Mouse (Mus musculus): Measurements from ENCODE around the gene Tmco4. TPM values are rescaled to one million over a fixed set of nuclear protein-coding genes. Genes with fewer than 3 reads are reported as not detected.

Tmco4 gene
- polyA plus RNA-seq, 1 experiment from 2014 or later: 1.4 TPM

- 1% methylated on average over 105 of the region's 105 CpGs for WGBS
- H3K27ac ChIP-seq: peak within 1 kb of the TSS; percentile 84
- H3K36me3 ChIP-seq: no peaks in the 10 kb centered on the region
- H3K4me3 ChIP-seq: peak within 1 kb of the TSS; percentile 61
- peak; percentile 62 for DNase-seq (ENCODE audit: low spot score)
- no peaks in the 10 kb centered on the region for H3K9me3 ChIP-seq (replicated peaks)
- peaks cover 34% of the 10 kb centered on the region for H3K4me1 ChIP-seq
- H3K27me3 ChIP-seq (ENCODE audit: low read depth, poor library complexity, severe bottlenecking): peaks cover 78% of the 10 kb centered on the region
These were observed 119.9 kb downstream of the Tmco4 start, which contains the start of gene Nbl1 for GRCm38 (mm10) chr4:139092356-139093195. Gene Nbl1, minus strand, starts transcription at chr4:139092993.

- WGBS: 23% methylated on average over 13 of the region's 13 CpGs
- peaks cover 72% of the 10 kb centered on the region for H3K27me3 ChIP-seq (ENCODE audit: low read depth, poor library complexity, severe bottlenecking)
- H3K36me3 ChIP-seq: no peaks in the 10 kb centered on the region
- H3K27ac ChIP-seq: peak overlapping the region; percentile 84
- H3K4me1 ChIP-seq: peaks cover 34% of the 10 kb centered on the region
- no peak for DNase-seq (ENCODE audit: low spot score)
- no peaks in the 10 kb centered on the region for H3K9me3 ChIP-seq (replicated peaks)
- peak overlapping the region; percentile 61 for H3K4me3 ChIP-seq
These were observed 120.5 kb downstream of the Tmco4 start for GRCm38 (mm10) chr4:139093196-139093530.

DNA sequence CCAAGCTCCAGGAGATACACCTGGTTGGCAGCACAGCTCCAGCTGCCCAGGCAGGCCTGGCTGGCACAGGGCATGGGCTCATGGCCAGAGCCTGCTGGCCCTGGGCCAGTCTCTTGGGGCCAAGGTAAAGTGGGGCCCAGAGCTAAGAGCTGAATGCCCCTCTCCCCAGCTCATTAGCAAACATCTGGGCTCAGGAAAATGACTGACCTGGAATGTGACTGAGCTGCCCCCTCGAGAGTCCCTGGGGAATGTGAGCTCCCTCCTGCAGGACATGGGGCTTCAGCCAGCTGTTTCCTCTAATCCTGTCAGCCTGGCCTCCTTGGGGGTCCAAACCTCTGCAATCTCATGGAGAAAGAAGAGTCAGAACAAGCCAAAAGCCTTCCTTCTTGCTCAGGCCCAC lies 122.7 kb downstream of the Tmco4 start:
- 17% methylated on average over 1 of the region's 1 CpGs for WGBS
- no peaks in the 10 kb centered on the region for H3K9me3 ChIP-seq (replicated peaks)
- peaks cover 33% of the 10 kb centered on the region for H3K4me1 ChIP-seq
- H3K27me3 ChIP-seq (ENCODE audit: low read depth, poor library complexity, severe bottlenecking): peaks cover 52% of the 10 kb centered on the region
- no peak overlapping the region for H3K4me3 ChIP-seq
- no peaks in the 10 kb centered on the region for H3K36me3 ChIP-seq
- no peak for DNase-seq (ENCODE audit: low spot score)
- H3K27ac ChIP-seq: no peak overlapping the region

DNA sequence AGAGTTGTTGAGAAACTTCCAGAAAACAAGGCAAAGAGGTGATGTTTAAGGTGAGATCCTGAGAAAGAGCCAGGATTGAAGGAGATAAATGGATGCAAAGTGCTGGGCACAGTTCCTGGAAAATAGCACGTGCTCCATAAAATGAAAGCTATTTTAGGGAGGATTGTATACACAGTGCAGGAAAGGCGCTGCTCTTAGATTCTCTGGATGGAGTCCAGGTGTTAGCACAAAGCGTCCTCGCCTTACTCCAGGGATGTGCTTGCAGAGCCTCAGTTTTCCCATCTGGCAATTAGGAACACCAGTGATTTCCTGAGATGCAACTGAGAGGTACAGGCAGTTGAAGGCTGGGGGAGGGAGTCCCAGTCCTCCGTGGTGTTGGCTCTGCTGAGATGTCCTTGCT lies 123.5 kb downstream of the Tmco4 start:
- 69% methylated on average over 5 of the region's 5 CpGs for WGBS
- Histone ChIP-seq H3K9me3 (replicated peaks) (no peaks in the 10 kb centered on the region), H3K4me3 (no peak overlapping the region), H3K27me3 (ENCODE audit: low read depth, poor library complexity, severe bottlenecking) (peaks cover 44% of the 10 kb centered on the region), H3K27ac (no peak overlapping the region), H3K36me3 (0 out of 2 replicates have a peak, but pooled peaks cover under 1% of the 10 kb centered on the region), H3K4me1 (peaks cover 25% of the 10 kb centered on the region)
- no peak for DNase-seq (ENCODE audit: low spot score)

- 93% methylated on average over 8 of the region's 8 CpGs for WGBS
These were observed 127.6 kb downstream of the Tmco4 start for GRCm38 (mm10) chr4:139100326-139100725.

GRCm38 (mm10) chr4:139101546-139101945 lies 128.9 kb downstream of the Tmco4 start:
- no peak for DNase-seq (ENCODE audit: low spot score)
- no peaks in the 10 kb centered on the region for H3K4me1 ChIP-seq
- H3K27me3 ChIP-seq (ENCODE audit: low read depth, poor library complexity, severe bottlenecking): no peaks in the 10 kb centered on the region
- no peak overlapping the region for H3K27ac ChIP-seq
- peaks cover 33% of the 10 kb centered on the region for H3K36me3 ChIP-seq
- 79% methylated on average over 6 of the region's 6 CpGs for WGBS
- H3K9me3 ChIP-seq (replicated peaks): no peaks in the 10 kb centered on the region
- no peak overlapping the region for H3K4me3 ChIP-seq

More at GRCm38 (mm10) chr4:139100326-139100725, 127.6 kb downstream of the Tmco4 start:
- Histone ChIP-seq H3K27me3 (ENCODE audit: low read depth, poor library complexity, severe bottlenecking) (peaks cover 4% of the 10 kb centered on the region), H3K9me3 (replicated peaks) (no peaks in the 10 kb centered on the region), H3K4me1 (peaks cover 4% of the 10 kb centered on the region), H3K4me3 (no peak overlapping the region), H3K27ac (no peak overlapping the region), H3K36me3 (peaks cover 33% of the 10 kb centered on the region)
- no peak for DNase-seq (ENCODE audit: low spot score)

DNA sequence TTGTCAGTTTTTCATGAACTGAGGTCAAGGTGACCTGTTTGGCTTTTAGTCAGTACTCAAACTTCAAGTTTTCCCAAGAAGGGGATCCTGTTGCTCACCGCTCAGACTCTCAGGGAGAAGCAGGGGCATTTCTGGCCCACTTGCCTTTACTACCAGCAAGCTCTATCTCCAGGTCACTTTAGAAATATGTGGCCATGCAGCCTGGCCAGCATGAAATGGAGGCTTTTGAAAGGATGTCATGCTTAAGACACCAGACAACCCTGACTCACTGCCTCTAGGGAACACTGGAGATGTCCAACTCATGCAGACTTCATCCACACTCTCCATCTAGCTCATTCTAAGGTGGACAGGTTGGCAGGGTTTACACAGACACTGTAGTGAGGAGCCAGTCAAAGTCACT lies 132.8 kb downstream of the Tmco4 start:
- no peaks in the 10 kb centered on the region; the same call in 1 of the 2 replicates for H3K4me1 ChIP-seq
- H3K4me3 ChIP-seq: no peak overlapping the region
- 98% methylated on average over 1 of the region's 1 CpGs for WGBS
- no peak for DNase-seq (ENCODE audit: low spot score)
- peaks cover 33% of the 10 kb centered on the region for H3K36me3 ChIP-seq
- no peak overlapping the region for H3K27ac ChIP-seq
- H3K9me3 ChIP-seq (replicated peaks): no peaks in the 10 kb centered on the region
- H3K27me3 ChIP-seq (ENCODE audit: low read depth, poor library complexity, severe bottlenecking): no peaks in the 10 kb centered on the region

Other genes starting within 250 kb of the Tmco4 start
- gene Pla2g2c, start 248.1 kb upstream of the Tmco4 start, polyA plus RNA-seq (2016; fragmentation: Nextera tagmentation; extraction: Ambion mirVana): 0.64 and 0.80 TPM in 2 replicates
- 1.2 and 1.3 TPM in 2 replicates for gene Ubxn10, start 235.7 kb upstream of the Tmco4 start, polyA plus RNA-seq (2016; fragmentation: Nextera tagmentation; extraction: Ambion mirVana)
- gene Pla2g2f, start 215.3 kb upstream of the Tmco4 start, polyA plus RNA-seq (2016; fragmentation: Nextera tagmentation; extraction: Ambion mirVana): 0.09 TPM in 1 of 2 replicates, not detected in the other
- gene Pla2g2d, start 197.2 kb upstream of the Tmco4 start, polyA plus RNA-seq (2016; fragmentation: Nextera tagmentation; extraction: Ambion mirVana): not detected in 2 replicates
- 0.15 and 0.30 TPM in 2 replicates for gene Pla2g5, start 109.4 kb upstream of the Tmco4 start, polyA plus RNA-seq (2016; fragmentation: Nextera tagmentation; extraction: Ambion mirVana)
- not detected in 2 replicates for gene Gm13030, start 98.9 kb upstream of the Tmco4 start, polyA plus RNA-seq (2016; fragmentation: Nextera tagmentation; extraction: Ambion mirVana)
- 0.20 TPM in 1 of 2 replicates, not detected in the other for gene Pla2g2e, start 94.9 kb upstream of the Tmco4 start, polyA plus RNA-seq (2016; fragmentation: Nextera tagmentation; extraction: Ambion mirVana)
- gene Otud3, start 58.9 kb upstream of the Tmco4 start, polyA plus RNA-seq (2016; fragmentation: Nextera tagmentation; extraction: Ambion mirVana): 3.8 and 4.5 TPM in 2 replicates
- not detected in 2 replicates for gene Rnf186, start 5.8 kb upstream of the Tmco4 start, polyA plus RNA-seq (2016; fragmentation: Nextera tagmentation; extraction: Ambion mirVana)
- gene Htr6, start 102.7 kb downstream of the Tmco4 start, polyA plus RNA-seq (2016; fragmentation: Nextera tagmentation; extraction: Ambion mirVana): not detected in 2 replicates
- gene Nbl1, start 120.1 kb downstream of the Tmco4 start, polyA plus RNA-seq (2016; fragmentation: Nextera tagmentation; extraction: Ambion mirVana): 12.5 and 28.7 TPM in 2 replicates
- gene Minos1, start 158.2 kb downstream of the Tmco4 start, polyA plus RNA-seq (2016; fragmentation: Nextera tagmentation; extraction: Ambion mirVana): 393 and 402 TPM in 2 replicates
- 385 and 390 TPM in 2 replicates for gene Capzb, start 220.0 kb downstream of the Tmco4 start, polyA plus RNA-seq (2016; fragmentation: Nextera tagmentation; extraction: Ambion mirVana)